Mouse (Mus musculus): ENCODE measurements around the gene Jarid2.

Gene Jarid2

DNA sequence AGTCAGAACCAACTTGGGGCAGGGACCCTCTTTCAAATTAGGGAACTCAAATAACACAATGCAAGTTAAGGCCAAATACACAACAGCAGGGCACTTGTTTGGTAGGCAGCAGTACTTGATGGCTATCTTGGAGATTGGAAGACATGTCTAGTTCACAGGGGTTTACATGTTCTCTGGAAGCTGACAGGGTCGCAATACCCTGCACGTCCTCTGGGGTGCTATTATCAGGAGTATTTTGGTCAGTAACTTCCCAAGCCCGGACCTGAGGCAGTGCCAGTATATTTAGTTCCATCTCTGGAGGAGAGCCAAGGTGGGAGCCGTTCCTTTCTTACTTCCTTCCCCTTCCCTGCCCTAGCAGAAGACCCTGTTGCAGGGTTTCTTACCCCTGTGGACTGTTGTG lies 186.7 kb downstream of the Jarid2 start:
- in situ Hi-C loops (cut with MboI): no loop called here

DNA sequence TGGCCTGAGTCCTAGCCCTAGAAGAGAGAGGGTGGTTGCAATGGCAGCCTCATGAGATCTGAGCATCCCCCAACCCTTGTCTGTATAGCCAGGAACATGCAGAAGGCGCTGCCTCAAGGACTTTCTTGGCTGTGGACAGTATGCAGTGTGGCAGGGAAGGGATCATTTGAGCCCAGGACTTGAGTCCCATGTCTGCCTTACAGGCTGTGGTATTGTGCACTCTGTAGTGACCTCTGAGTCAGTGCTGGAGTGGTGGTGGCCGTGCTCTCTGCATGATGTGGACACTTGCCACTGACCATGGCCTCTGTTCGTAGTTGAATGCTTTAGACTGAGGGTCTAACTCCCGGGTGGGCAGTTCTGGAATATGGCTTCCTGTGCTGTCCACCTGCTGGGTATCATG lies 187.9 kb downstream of the Jarid2 start:
- in situ Hi-C loops (cut with MboI): no loop called here

GRCm38 (mm10) chr13:44918269-44918668 lies 189.0 kb downstream of the Jarid2 start:
- in situ Hi-C loops (cut with MboI): no loop called here

DNA sequence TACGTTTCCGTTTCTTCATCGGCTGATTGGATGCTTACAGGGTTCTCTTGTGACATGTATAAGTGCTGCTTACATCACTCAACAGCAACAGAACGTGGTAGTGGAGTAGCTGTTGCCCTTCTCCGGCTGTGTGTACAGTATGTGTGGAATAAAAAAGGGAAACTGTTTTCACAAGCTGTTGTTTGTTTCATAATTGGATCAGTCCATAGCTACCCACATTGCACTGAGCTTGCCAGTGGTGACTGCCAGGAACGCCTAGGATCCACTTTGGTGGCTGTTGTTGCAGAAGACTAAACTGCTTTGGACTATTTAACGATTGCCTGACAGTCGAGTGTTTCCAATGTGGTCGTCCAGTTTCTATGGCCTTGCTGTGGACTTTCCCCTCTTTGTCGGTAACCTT lies 191.8 kb downstream of the Jarid2 start:
- in situ Hi-C loops (cut with MboI): no loop called here

DNA sequence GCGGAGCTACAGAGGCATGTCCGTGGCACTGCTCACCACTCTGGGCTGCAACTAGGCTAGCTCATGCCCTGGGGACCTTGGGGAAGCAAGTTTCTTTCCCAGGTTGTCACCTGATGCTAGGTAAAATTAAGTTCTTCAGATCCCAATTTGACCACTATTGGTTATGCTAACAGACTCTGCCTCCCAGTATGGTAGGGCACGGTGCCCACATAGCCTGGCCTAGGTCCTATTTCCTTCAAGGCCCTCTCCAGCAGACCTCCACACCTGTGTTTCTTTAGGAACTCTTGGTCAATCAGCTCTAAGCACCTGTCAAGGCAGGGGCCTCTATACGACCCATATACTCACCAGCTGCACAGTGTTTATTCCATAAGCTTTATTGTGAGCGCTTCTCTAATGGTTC lies 192.4 kb downstream of the Jarid2 start:
- in situ Hi-C loops (cut with MboI): no loop called here

GRCm38 (mm10) chr13:44924042-44924441 lies 194.8 kb downstream of the Jarid2 start:
- in situ Hi-C loops (cut with MboI): no loop called here

GRCm38 (mm10) chr13:44925173-44925572 lies 195.9 kb downstream of the Jarid2 start:
- in situ Hi-C loops (cut with MboI): no loop called here

DNA sequence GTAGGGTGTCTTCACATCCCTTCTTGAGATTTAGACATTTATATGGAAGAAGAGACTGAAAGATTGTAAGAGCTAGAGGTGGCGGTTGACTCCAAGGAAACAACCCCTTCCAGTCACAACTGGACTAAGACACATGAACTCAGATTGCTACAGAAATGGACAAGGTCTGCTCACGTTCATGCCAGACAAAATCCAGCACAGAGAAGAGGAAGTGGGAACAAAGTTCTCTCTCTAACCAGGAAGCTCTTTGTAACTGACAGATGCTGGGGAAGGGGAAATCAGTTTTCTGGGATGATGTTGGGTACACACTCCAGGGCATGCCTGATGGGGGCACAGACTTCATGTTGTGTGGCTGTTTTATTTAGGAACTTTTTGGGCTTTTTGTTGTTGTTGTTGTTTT lies 197.0 kb downstream of the Jarid2 start:
- in situ Hi-C loops (cut with MboI): no loop called here

DNA sequence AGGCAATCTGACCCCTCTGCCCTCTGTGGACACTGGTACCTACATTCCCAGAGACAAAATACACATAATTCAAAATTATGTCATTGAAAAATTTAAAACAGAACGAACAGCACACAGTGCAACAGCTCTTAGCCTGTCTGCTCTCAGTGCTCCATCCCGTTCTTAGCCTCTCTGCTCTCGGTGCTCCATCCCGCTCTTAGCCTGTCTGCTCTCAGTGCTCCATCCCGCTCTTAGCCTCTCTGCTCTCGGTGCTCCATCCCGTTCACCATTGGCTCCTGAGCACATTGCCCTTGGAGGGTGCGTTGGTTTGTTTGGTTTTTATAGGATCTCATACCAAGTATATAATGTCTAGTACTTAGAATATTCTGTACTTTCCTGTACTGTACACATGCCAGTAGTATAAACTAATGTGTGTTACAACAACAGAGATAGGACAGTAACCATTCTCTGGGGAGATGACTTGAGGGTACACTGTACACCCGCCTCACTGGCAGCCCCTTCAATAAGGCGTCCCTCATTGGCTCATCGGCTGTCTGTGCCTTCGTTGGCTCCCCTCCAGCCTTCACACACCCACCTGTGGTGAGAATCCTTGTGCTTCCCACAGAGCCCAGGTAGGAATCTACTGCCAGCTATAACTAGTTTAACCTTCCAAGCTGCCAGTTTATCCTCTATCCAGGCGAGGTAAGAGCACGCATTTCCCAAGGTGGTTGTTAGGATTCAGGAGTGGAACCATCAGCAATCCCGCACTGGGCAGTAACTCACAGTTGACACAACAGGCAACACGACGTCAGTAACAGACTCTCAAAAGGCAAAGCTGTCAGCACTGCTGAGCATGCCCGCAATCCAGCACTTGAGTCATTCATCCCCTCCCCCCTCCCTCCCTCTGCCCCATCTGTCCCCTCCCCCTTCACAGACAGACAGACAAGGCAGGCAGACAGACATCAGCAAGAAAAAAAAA lies 203.3 kb downstream of the Jarid2 start:
- in situ Hi-C loops (cut with MboI): no loop called here

DNA sequence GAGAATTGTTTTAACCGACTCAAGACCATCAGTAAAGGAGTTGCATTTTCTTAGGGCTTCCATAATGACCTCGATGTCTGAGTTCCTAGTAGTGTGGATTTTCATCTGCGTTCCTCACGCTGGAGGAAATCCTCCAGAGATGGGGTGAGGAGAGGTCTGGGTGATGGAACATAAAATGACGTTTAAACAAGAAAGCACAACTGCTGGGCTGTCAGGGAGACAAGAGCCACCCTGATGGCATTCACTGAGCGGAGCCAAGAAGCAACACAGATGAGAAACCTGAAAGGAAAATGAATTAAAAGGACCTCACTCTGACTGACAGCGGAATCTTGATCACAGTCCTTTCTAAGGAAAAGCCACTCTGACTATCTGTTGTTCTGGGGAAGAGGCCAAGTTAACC lies 204.3 kb downstream of the Jarid2 start:
- in situ Hi-C loops (cut with MboI): no loop called here

DNA sequence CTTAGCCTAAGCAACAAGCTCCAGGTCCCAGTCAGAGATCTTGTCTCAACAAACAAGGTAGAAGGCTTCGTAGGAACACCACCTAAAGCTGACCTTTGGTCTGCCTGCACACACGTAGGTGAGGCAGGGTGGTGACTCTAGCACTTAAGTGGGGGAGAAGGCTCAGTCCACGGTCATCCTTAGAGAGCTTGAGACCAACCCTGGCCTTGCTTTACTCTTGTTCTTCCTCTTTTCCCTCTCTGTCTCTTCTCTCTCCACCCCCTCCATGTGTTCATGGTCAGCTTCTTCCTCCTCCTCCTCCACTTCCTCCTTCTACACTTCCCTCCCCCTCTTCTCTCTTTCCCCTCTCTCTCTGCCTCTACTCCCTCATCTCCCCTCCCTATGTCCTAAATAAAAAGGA lies 208.4 kb downstream of the Jarid2 start:
- in situ Hi-C loops (cut with MboI): no loop called here

DNA sequence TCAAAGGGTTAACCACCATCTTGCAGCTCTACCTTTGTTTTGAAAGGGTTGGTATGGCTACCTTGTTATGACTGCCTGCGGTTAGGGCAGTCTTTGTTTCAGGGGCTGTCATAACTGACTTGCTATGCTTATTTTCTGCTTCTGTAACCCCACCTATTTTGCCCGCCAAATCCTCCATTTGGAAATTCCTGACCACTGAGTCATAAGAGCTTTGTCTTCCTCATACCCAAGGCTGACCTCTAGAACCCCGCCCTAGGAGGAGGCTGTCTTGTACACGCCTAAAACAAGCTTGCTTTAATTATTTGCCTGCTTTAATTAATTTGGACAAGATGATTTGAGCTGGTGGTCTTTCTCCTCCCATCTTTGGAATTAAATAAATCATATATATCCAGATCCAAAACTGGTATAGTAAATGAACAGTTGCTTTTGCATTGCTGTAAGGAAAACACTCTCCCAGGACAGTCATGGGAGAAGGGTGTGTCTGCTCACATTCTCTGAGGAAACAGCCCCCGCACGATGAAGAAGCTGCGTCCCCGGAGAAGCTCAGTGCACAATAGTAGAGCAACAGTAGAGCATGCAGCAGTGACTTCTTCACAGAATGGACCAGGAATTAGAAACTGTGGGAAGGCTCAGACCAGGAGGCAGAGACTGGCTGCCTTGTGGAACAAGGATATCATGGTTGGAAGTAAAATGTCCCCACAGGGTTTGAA lies 210.2 kb downstream of the Jarid2 start:
- in situ Hi-C loops (cut with MboI): no loop called here

GRCm38 (mm10) chr13:44943618-44944017 lies 214.3 kb downstream of the Jarid2 start:
- in situ Hi-C loops (cut with MboI): no loop called here

GRCm38 (mm10) chr13:44946880-44947635 lies 217.8 kb downstream of the Jarid2 start:
- in situ Hi-C loops (cut with MboI): no loop called here

- in situ Hi-C loops (cut with MboI): no loop called here
Observed at GRCm38 (mm10) chr13:44948320-44949250, 219.3 kb downstream of the Jarid2 start.

GRCm38 (mm10) chr13:44952393-44953086 lies 223.3 kb downstream of the Jarid2 start:
- in situ Hi-C loops (cut with MboI): no loop called here

- in situ Hi-C loops (cut with MboI): no loop called here
Observed at GRCm38 (mm10) chr13:44953546-44954231, 224.4 kb downstream of the Jarid2 start.

DNA sequence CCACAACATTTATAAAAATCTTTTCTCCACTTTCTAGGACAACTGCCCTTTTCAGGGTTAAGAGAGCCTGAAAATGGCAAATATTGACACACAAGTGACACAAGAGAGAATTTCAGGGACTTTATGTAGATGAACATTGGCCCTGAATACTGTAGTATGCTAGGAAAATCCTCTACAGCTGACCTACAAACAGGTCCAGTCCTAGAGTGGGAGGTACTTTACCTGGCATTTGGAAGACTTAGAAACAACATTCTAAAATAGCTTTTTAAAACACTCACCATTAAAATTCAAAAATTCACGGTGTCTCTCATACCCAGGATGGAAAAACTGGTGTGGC lies 224.9 kb downstream of the Jarid2 start:
- in situ Hi-C loops (cut with MboI): no loop called here

DNA sequence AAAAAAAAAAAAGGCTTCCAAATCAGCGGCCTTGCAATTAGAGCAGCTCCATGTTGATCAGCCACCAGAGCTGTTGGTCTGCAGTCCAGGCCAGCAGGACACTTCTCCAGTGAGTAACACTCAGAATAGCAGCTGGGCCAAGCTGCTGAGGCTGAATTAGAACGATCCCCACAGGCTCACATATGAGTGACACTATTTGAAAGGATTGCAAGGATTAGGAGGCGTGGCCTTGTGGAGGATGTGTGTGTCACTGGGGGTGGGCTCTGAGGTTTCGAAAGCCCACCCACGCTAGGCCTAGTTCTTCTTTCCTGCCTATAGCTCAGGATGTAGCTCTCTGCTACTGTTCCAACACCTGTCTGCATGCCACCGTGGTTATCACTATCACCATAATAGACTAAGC lies 226.5 kb downstream of the Jarid2 start:
- in situ Hi-C loops (cut with MboI): no loop called here

DNA sequence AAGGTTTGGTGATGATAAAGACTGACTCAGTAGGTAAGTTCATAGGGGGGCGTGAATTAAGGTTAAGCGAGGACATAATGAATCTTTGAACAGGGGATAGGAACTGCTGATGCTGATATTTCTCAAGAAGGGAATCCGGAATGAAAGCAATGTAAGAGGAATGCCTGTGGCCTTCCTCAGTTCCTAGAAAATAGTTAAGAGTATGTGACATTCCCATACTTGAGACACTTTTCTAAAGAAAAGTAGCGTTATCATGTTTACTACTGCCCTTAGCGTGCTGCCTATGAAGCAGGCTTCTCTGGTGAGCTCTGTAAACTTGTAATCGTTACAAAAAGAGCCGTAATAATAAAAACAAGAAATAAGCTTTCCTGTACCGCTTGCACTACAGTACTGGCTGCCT lies 227.8 kb downstream of the Jarid2 start:
- in situ Hi-C loops (cut with MboI): no loop called here

All from mature B cell (primary cell).